Mouse (Mus musculus): ENCODE results near the gene Heca. TPM values are rescaled to one million over a fixed set of nuclear protein-coding genes. Genes with fewer than 3 reads are reported as not detected.
A peak's percentile ranks its signal among the peaks of the same experiment; 100 is the strongest.
"Not testable (repeated sequence)": the region's sequence is repeated elsewhere in the genome, so short reads cannot be mapped to it uniquely, and the experiment has no call there.

Gene Heca
- total RNA-seq, 2 experiments from 2014 or later, result 25.1 to 26.0 TPM

- DNase-seq (ENCODE audit: low spot score in 2 of 2); intact Hi-C loops (cut with DNase I): not testable (repeated sequence)
These were observed 41.5 kb downstream of the Heca start for GRCm38 (mm10) chr10:17906405-17906804.

GRCm38 (mm10) chr10:17903449-17903848, 44.4 kb downstream of the Heca start:
- DNase-seq (ENCODE audit: low spot score in 2 of 2), result peak in 1 of 2 experiments; percentile 66
- intact Hi-C loops (cut with DNase I), result loop anchor here (5.0 kb wide), 1 partner anchor 119 kb away; the partner anchor contains the start of gene Abracl

GRCm38 (mm10) chr10:17880724-17881123, 67.1 kb downstream of the Heca start:
- intact Hi-C loops (cut with DNase I), result no loop called here
- no peak for DNase-seq (ENCODE audit: low spot score in 2 of 2)

- intact Hi-C loops (cut with DNase I), result no loop called here
These were observed 67.8 kb downstream of the Heca start for GRCm38 (mm10) chr10:17880038-17880437.

GRCm38 (mm10) chr10:17878002-17878919, 69.6 kb downstream of the Heca start:
- DNase-seq (ENCODE audit: low spot score in 2 of 2), result no peak
- intact Hi-C loops (cut with DNase I), result no loop called here

More at GRCm38 (mm10) chr10:17880038-17880437, 67.8 kb downstream of the Heca start:
- DNase-seq (ENCODE audit: low spot score in 2 of 2), result no peak

- peak; percentile 72 to 84 for DNase-seq (ENCODE audit: low spot score in 2 of 2)
- intact Hi-C loops (cut with DNase I), result loop anchor here (1.0 to 5.0 kb wide), 2 partner anchors 137 to 327 kb away; no protein-coding TSS in a partner anchor
These were observed 77.8 kb downstream of the Heca start for GRCm38 (mm10) chr10:17869822-17870662.

- intact Hi-C loops (cut with DNase I), result no loop called here
- peak; percentile 13 to 63 for DNase-seq (ENCODE audit: low spot score in 2 of 2)
These were observed 87.0 kb downstream of the Heca start for GRCm38 (mm10) chr10:17860701-17861480.

- no peak for DNase-seq (ENCODE audit: low spot score in 2 of 2)
- intact Hi-C loops (cut with DNase I), result no loop called here
These were observed 90.1 kb downstream of the Heca start for GRCm38 (mm10) chr10:17857647-17858261.

GRCm38 (mm10) chr10:17844781-17845537, 102.9 kb downstream of the Heca start:
- intact Hi-C loops (cut with DNase I), result no loop called here
- peak; percentile 40 to 76 for DNase-seq (ENCODE audit: low spot score in 2 of 2)

GRCm38 (mm10) chr10:17842030-17842429, 105.8 kb downstream of the Heca start:
- peak; percentile 42 to 92 for DNase-seq (ENCODE audit: low spot score in 2 of 2)

GRCm38 (mm10) chr10:17836275-17836674, 111.6 kb downstream of the Heca start:
- intact Hi-C loops (cut with DNase I), result loop anchor here (5.0 kb wide), 1 partner anchor 39 kb away; the partner anchor contains the start of gene Txlnb

More at GRCm38 (mm10) chr10:17842030-17842429, 105.8 kb downstream of the Heca start:
- intact Hi-C loops (cut with DNase I), result no loop called here

GRCm38 (mm10) chr10:17835031-17835430, 112.8 kb downstream of the Heca start:
- intact Hi-C loops (cut with DNase I), result loop anchor here (5.0 kb wide), 1 partner anchor 38 kb away; the partner anchor contains the start of gene Txlnb
- DNase-seq (ENCODE audit: low spot score in 2 of 2), result no peak

More at GRCm38 (mm10) chr10:17836275-17836674, 111.6 kb downstream of the Heca start:
- DNase-seq (ENCODE audit: low spot score in 2 of 2), result peak in 1 of 2 experiments; percentile 51

GRCm38 (mm10) chr10:17831041-17831440, 116.8 kb downstream of the Heca start:
- intact Hi-C loops (cut with DNase I), result no loop called here
- DNase-seq (ENCODE audit: low spot score in 2 of 2), result no peak

GRCm38 (mm10) chr10:17829205-17829604, 118.7 kb downstream of the Heca start:
- no peak for DNase-seq (ENCODE audit: low spot score in 2 of 2)
- intact Hi-C loops (cut with DNase I), result no loop called here

GRCm38 (mm10) chr10:17827391-17827790, 120.5 kb downstream of the Heca start:
- intact Hi-C loops (cut with DNase I), result no loop called here
- no peak for DNase-seq (ENCODE audit: low spot score in 2 of 2)

GRCm38 (mm10) chr10:17820422-17820821, 127.4 kb downstream of the Heca start:
- intact Hi-C loops (cut with DNase I); DNase-seq (ENCODE audit: low spot score in 2 of 2): not testable (repeated sequence)

All from left cerebral cortex, postnatal 25 days (tissue).